Mouse (Mus musculus) G1E (cell line): Measurements from ENCODE around the gene Nubpl. TPM values are rescaled to one million over a fixed set of nuclear protein-coding genes. Genes with fewer than 3 reads are reported as not detected.

ENCODE experiments used
- ATAC-seq: 2 replicates; pipeline ENCODE4 v1.8.0; 2016; ENCODE audit warnings: mild to moderate bottlenecking; ENCODE audit not compliant: insufficient number of reproducible peaks, poor library complexity, low FRiP score, severe bottlenecking; ENCODE audit errors: extremely low read depth
- DNase-seq: peaks from one replicate; pipeline ENCODE4 v3.0.0; 2012; ENCODE audit warnings: low spot score
- H3K27me3 ChIP-seq: 2 replicates; pipeline ENCODE4 v1.6.1; 2012; ENCODE audit warnings: mild to moderate bottlenecking, low read length, inconsistent platforms; ENCODE audit not compliant: insufficient read depth
- H3K36me3 ChIP-seq: replicated peaks from 2 replicates; pipeline ENCODE3; 2012; ENCODE audit warnings: mild to moderate bottlenecking, inconsistent platforms
- H3K4me1 ChIP-seq: 2 replicates; pipeline ENCODE4 v1.6.1; 2012; ENCODE audit warnings: low read depth, low read length, inconsistent platforms, mixed read lengths; ENCODE audit not compliant: insufficient read depth
- H3K4me3 ChIP-seq: 2 replicates; pipeline ENCODE4 v1.5.1; 2012; ENCODE audit warnings: low read depth, mild to moderate bottlenecking, inconsistent platforms, low read length, moderate library complexity, mixed read lengths
- H3K9me3 ChIP-seq: replicated peaks from 2 replicates; pipeline ENCODE4 v1.6.1; 2012; ENCODE audit warnings: inconsistent platforms
- CTCF ChIP-seq: IDR thresholded peaks from 2 replicates; pipeline ENCODE4 v1.5.1; 2012; ENCODE audit warnings: low read depth, low read length, inconsistent platforms, mixed read lengths
- GATA1 ChIP-seq: IDR thresholded peaks from 2 replicates; pipeline ENCODE4 v1.6.1; 2012; ENCODE audit warnings: borderline replicate concordance, low read length, inconsistent platforms, mixed read lengths
- GATA2 ChIP-seq: IDR thresholded peaks from 2 replicates; pipeline ENCODE4 v1.6.1; 2012; ENCODE audit warnings: low read depth, low read length, inconsistent platforms, borderline replicate concordance
- POLR2AphosphoS5 ChIP-seq: IDR thresholded peaks from 2 replicates; pipeline ENCODE4 v1.6.1; 2012; ENCODE audit warnings: low read depth, low read length, inconsistent platforms; ENCODE audit not compliant: insufficient replicate concordance
- TAL1 ChIP-seq: conservative IDR thresholded peaks from 2 replicates; pipeline ENCODE4 v1.6.1; 2012; ENCODE audit warnings: low read depth, low read length, inconsistent platforms, mixed read lengths
- polyA plus RNA-seq: library from polyadenylated mRNA; stranded (reverse); fragments of >175 nt; gene quantifications from 2 replicates; pipeline ENCODE4 v1.2.3, GENCODE M21; 2012
- total RNA-seq, 2 experiments: library from RNA; stranded (forward) in 1 of 2; stranded (reverse) in 1 of 2; fragments of 200-1000 nt in 1 of 2; fragments of >200 nt in 1 of 2; fragmentation: Nextera tagmentation in 1 of 2; gene quantifications; 2 replicates each; pipeline ENCODE4 v1.2.3; 2014 to 2017

Nubpl gene
- total and polyA plus RNA-seq, 3 experiments: 11.1 to 29.9 (median 19.8) TPM

DNA sequence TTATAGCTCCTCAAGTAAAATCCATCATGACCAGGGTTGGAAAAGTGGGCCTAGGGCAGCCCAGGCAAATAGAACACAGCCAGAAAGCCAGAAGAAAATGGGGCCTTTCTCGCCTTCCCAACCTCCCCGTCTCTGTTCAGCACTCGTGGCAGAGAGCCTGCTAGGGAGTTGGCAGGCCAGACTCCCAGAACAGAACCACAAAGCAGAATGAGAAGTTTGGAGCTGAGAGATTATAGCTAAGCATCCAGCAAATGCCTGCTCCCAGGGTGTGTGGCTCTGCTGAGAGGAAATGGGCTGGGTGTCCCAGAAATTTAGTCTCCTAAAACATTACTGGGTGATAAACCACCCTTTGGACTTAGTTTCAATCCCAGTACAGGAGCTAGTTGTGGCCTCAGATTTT, 262.6 kb downstream of the Nubpl start:
- DNase-seq (no peak), ATAC-seq (no peak)
- TF ChIP-seq CTCF: no peak
- TF ChIP-seq POLR2AphosphoS5: no peak
- no peak for TF ChIP-seq GATA1
- no peak for TF ChIP-seq TAL1
- no peak for TF ChIP-seq GATA2
- Histone ChIP-seq H3K27me3 (no peaks in the 10 kb centered on the region), H3K9me3 (no peaks in the 10 kb centered on the region), H3K4me3 (no peak overlapping the region), H3K4me1 (no peaks in the 10 kb centered on the region), H3K36me3 (no peaks in the 10 kb centered on the region)

- Histone ChIP-seq H3K9me3 (no peaks in the 10 kb centered on the region), H3K4me1 (no peaks in the 10 kb centered on the region), H3K36me3 (no peaks in the 10 kb centered on the region), H3K4me3 (no peak overlapping the region), H3K27me3 (no peaks in the 10 kb centered on the region)
- DNase-seq (no peak), ATAC-seq (no peak)
- TF ChIP-seq GATA1 (no peak), TAL1 (no peak), POLR2AphosphoS5 (no peak), GATA2 (no peak), CTCF (no peak)
Measured at GRCm38 (mm10) chr12:52361198-52361597, 263.7 kb downstream of the Nubpl start.

Other genes starting within 250 kb of the Nubpl start
- 121 and 146 TPM in 2 replicates for gene Heatr5a, start 126.4 kb upstream of the Nubpl start, total RNA-seq (2014; fragmentation: Nextera tagmentation)
- gene Heatr5a, start 126.4 kb upstream of the Nubpl start, total RNA-seq (2017): 66.8 and 70.0 TPM in 2 replicates
- 7.0 and 15.1 TPM in 2 replicates for gene Heatr5a, start 126.4 kb upstream of the Nubpl start, polyA plus RNA-seq
- 31.5 and 34.6 TPM in 2 replicates for gene Dtd2, start 91.2 kb upstream of the Nubpl start, total RNA-seq (2014; fragmentation: Nextera tagmentation)
- 12.8 and 13.2 TPM in 2 replicates for gene Dtd2, start 91.2 kb upstream of the Nubpl start, total RNA-seq (2017)
- gene Dtd2, start 91.2 kb upstream of the Nubpl start, polyA plus RNA-seq: 8.7 and 12.1 TPM in 2 replicates
- not detected in 2 replicates for gene Gpr33, start 69.7 kb upstream of the Nubpl start, total RNA-seq (2014; fragmentation: Nextera tagmentation)
- 0.11 and 0.23 TPM in 2 replicates for gene Gpr33, start 69.7 kb upstream of the Nubpl start, total RNA-seq (2017)
- not detected in 2 replicates for gene Gpr33, start 69.7 kb upstream of the Nubpl start, polyA plus RNA-seq